Mouse (Mus musculus): ENCODE data around the gene Rnf141. TPM values are rescaled to one million over a fixed set of nuclear protein-coding genes. Genes with fewer than 3 reads are reported as not detected.
A peak's percentile ranks its signal among the peaks of the same experiment; 100 is the strongest.

Rnf141 gene
- 10 to 100 TPM; 80.5 to 82.7 TPM for total RNA-seq (2021)
- long read RNA-seq, experiment 1, full-length matches to known transcripts = 23 of 39 reads
- long read RNA-seq, experiment 1, partial matches to known transcripts = 1 of 39 reads
- long read RNA-seq, experiment 1, other reads (novel, unspliced or antisense) = 15 of 39 reads
- long read RNA-seq, experiment 2, full-length matches to known transcripts = 21 of 42 reads
- long read RNA-seq, experiment 2, partial matches to known transcripts = 3 of 42 reads
- long read RNA-seq, experiment 2, other reads (novel, unspliced or antisense) = 18 of 42 reads

- peak; percentile 90 to 93 for DNase-seq (ENCODE audit: low spot score in 2 of 2)
Measured at GRCm38 (mm10) chr7:110843916-110844874, at the start of gene Rnf141. TSS of gene Rnf141 (minus strand) at chr7:110844457.

- DNase-seq (ENCODE audit: low spot score in 2 of 2) = peak; percentile 22 to 30
Measured at GRCm38 (mm10) chr7:110891501-110891986, 47.3 kb upstream of the Rnf141 start.

- DNase-seq (ENCODE audit: low spot score in 2 of 2) = no peak
Measured at GRCm38 (mm10) chr7:110881746-110882333, 37.6 kb upstream of the Rnf141 start.

DNA sequence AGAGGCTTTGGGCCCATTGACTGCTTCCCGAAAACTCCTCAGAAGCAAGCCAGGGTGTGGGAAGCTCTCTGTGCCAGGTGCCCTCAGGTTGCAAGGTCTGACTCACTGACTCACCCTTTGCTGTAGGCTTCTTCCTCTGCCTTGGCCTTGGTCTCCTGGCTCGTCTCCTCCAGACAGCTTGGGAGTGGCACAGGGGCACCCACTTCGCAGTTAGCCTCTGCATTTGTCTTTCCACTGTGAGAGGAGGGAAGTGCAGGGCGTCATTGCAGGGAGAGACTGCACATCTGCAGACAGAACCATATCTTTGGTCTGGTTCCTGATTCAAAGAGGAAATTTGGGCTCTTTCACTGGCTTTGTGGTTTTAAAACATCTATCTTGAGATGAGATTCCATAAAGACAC is 33.8 kb upstream of the Rnf141 start:
- DNase-seq (ENCODE audit: low spot score in 2 of 2) = no peak

DNA sequence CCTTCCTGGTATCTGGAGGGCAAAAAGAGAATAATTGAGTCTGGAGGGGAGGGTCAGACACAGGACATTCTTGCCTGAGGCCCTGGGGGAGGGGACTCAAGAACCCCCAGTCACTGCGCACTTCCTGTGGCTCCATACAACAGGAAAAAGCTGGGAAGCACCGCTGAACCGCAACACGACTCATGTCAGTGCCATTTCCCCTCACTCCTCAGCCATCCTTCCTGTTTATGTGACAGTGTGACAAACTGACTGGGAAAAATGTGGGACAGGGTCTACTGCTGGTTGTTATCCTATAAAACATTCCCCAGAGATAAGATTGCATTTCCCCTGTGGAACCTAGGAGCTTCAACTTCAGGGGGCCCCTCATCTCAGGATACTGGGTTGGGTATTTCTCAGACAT is 32.7 kb upstream of the Rnf141 start:
- DNase-seq (ENCODE audit: low spot score in 2 of 2) = no peak

- DNase-seq (ENCODE audit: low spot score in 2 of 2) = no peak
Measured at GRCm38 (mm10) chr7:110868807-110869206, 24.6 kb upstream of the Rnf141 start.

DNA sequence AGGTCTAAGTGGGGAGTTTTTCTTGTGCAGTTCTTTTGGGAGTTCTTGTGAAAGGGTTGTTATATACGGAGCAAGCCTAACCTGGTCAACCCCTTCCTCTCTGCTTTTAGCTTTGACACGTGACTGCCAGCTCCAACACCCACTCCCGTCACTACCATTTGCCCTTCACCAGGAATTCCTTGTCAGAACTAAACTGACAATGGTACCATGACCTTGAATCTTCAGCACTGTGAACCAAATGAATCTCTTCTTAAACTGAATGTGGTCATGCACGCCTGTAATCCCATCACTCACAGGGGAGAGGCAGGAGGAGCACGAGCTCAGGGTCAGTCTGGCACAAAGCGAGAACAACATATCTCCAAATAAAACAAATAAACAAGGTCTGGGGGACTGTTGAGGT is 22.9 kb upstream of the Rnf141 start:
- DNase-seq (ENCODE audit: low spot score in 2 of 2) = no peak

- no peak for DNase-seq (ENCODE audit: low spot score in 2 of 2)
Measured at GRCm38 (mm10) chr7:110866021-110866420, 21.8 kb upstream of the Rnf141 start.

GRCm38 (mm10) chr7:110865570-110865969 is 21.3 kb upstream of the Rnf141 start:
- no peak for DNase-seq (ENCODE audit: low spot score in 2 of 2)

DNA sequence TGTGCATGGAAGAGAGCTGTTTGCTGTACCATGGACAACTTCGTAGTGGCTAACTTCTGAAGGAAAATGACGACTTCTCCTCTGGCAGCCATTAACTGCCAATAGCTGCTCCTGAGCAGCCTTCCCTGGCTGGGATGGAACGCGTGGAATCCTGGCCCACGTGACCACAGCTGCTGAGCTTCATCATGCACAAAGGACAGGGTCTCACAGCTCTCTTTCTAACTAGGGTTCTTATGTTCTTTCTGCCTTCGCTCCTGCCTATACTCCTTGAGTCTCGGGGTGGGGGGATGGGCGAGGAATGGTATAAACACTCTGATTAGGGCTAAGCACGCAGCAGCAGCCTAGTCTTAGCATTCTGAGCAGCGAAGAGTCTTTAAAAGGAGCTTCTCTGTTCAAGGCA is 20.8 kb upstream of the Rnf141 start:
- DNase-seq (ENCODE audit: low spot score in 2 of 2) = no peak

DNA sequence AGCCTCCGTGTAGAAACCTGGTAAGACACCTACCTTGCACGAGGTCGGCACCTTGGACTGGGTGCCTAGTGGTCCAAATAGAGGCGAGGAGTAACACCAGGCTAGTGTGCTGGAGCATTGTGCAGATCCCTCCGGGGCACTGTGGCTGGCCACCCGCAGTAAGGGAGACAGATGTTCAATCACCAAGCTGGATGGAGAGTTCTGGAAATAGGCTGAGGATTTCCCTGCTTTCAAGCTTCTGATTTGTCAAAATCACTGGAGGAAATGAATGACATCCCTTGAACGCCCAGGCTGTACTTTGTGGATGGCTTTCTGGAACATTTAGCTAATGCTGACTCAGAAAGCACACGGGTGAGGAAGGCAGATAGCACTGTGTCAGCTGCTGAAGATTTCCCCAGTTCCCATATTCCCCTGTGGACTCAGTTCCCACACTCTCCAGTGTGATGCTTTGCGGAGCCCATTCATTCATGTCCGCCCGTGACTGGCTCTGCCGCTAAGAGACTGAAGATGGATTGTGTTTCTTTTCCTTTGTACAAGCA is 18.6 kb upstream of the Rnf141 start, which contains the start of gene Lyve1:
TSS of gene Lyve1 (minus strand) at position 489 of the 539 bp plus-strand sequence.
- no peak for DNase-seq (ENCODE audit: low spot score in 2 of 2)

GRCm38 (mm10) chr7:110860129-110860528 is 15.9 kb upstream of the Rnf141 start:
- no peak for DNase-seq (ENCODE audit: low spot score in 2 of 2)

GRCm38 (mm10) chr7:110855604-110856003 is 11.3 kb upstream of the Rnf141 start:
- no peak for DNase-seq (ENCODE audit: low spot score in 2 of 2)

GRCm38 (mm10) chr7:110854927-110855546 is 10.8 kb upstream of the Rnf141 start:
- peak in 1 of 2 experiments; percentile 34 for DNase-seq (ENCODE audit: low spot score in 2 of 2)

DNA sequence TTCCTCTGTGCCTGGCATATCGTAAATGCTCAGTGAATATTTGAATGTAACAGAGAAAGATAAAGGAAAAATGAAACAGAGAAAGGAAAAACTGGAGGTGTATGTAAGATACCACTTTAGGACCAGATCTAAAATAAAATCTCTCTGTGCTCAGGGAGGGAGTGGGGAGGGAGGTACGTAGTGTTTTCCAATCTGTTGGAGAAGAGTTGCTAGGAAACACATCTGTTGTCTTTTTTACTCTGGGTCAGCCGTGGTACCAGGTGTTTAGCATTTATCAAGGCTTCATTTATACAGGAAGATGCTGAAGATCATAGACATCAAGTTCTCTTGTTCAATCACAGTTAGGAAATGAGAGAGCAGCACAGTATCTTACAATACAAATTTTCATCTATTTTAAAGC is 10.3 kb upstream of the Rnf141 start:
- DNase-seq (ENCODE audit: low spot score in 2 of 2) = peak in 1 of 2 experiments; percentile 50

GRCm38 (mm10) chr7:110853611-110854010 is 9.4 kb upstream of the Rnf141 start:
- DNase-seq (ENCODE audit: low spot score in 2 of 2) = no peak

GRCm38 (mm10) chr7:110851541-110852203 is 7.4 kb upstream of the Rnf141 start:
- DNase-seq (ENCODE audit: low spot score in 2 of 2) = no peak

DNA sequence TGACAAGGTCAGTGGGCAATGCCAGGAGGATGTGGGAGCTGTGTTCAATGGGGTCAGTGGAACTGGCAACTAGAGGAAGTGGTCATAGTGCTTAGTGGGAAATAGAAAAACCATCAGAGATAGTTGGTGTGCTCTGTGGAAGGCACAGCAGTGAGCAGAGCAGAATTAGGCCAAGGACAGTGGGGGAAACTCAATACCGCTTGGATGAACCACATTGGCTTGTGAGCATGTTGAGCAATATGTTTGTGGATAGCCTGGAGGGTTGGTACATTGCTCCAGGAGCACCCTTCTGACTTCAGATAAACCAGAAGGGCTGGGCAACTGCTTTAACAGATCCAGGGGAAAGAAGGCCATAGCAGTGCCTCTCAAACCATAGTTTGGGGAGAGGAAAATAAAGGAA is 4.1 kb upstream of the Rnf141 start:
- no peak for DNase-seq (ENCODE audit: low spot score in 2 of 2)

- DNase-seq (ENCODE audit: low spot score in 2 of 2) = no peak
Measured at GRCm38 (mm10) chr7:110847321-110847720, 3.1 kb upstream of the Rnf141 start.

GRCm38 (mm10) chr7:110840332-110840731 is 3.9 kb downstream of the Rnf141 start:
- DNase-seq (ENCODE audit: low spot score in 2 of 2) = no peak

Measured in layer of hippocampus, postnatal 14 days (tissue).